Mouse (Mus musculus) layer of hippocampus, adult 18-20 months (tissue): ENCODE data around the gene Phf21a. TPM values are rescaled to one million over a fixed set of nuclear protein-coding genes. Genes with fewer than 3 reads are reported as not detected.
"Not testable (repeated sequence)": the region's sequence is repeated elsewhere in the genome, so short reads cannot be mapped to it uniquely, and the experiment has no call there.

ENCODE experiments used
- DNase-seq, 2 experiments: peaks; one replicate each; pipeline ENCODE4 v3.0.0; 2022; ENCODE audit warnings: low spot score in 2 of 2
- microRNA-seq, 2 experiments: library from miRNA; unstranded; fragments of <30 nt; microRNA quantifications; one replicate each; pipeline ENCODE4 v1.2.0; 2021
- total RNA-seq, 2 experiments: library from RNA; stranded (reverse); gene quantifications; 2 replicates each; pipeline ENCODE4 v1.2.3; 2021

Phf21a gene
- total RNA-seq, 2 experiments from 2014 or later, result 145 to 150 TPM

DNA sequence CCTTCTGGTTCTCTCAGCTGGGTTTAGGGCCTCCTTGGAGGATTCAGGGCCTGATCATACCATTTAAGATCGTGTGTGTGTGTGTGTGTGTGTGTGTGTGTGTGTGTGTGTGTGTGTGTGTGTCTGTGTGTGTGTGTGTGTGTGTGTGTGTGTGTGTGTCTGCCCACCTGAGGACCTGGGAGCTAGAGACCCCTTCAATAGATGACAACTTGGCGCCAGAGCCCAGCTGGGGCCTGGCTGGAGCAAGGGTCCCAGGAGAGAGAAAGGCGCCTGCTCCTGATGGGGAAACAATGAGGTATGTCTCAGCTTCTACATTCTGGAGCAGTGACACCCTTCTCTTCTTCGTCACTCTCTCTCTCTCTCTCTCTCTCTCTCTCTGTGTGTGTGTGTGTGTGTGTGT, 307.0 kb downstream of the Phf21a start:
- DNase-seq, result not testable (repeated sequence)

- no peak for DNase-seq
These were observed 307.8 kb downstream of the Phf21a start for GRCm38 (mm10) chr2:92400682-92401081.

DNA sequence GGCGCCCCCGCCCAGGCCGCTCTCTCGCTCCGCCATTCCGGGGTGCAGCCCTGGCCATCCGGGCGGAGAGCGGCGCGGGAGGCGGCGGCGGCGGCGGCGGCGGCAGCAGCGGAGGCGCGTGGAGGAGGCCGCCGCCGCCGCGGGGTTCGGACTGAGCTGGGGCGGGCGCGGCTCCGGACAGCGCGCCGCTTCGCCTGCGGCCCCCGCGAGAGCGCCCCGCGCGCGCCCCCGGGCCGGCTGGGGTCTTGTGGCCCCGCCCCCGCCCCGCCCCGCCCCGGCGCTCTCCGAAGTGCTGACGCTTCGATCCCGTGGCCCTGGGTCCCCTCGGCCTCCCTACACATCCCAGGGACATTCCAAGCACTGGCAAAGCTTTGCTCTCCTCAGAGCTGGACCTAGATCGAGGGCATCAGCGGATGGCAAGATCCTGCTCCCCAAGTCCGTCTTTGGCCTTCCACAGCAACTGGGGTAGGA, 308.2 kb downstream of the Phf21a start, which contains the start of gene Mapk8ip1:
Gene Mapk8ip1 (minus strand): TSS at position 173 of the 471 bp plus-strand sequence.
- DNase-seq, result no peak

DNA sequence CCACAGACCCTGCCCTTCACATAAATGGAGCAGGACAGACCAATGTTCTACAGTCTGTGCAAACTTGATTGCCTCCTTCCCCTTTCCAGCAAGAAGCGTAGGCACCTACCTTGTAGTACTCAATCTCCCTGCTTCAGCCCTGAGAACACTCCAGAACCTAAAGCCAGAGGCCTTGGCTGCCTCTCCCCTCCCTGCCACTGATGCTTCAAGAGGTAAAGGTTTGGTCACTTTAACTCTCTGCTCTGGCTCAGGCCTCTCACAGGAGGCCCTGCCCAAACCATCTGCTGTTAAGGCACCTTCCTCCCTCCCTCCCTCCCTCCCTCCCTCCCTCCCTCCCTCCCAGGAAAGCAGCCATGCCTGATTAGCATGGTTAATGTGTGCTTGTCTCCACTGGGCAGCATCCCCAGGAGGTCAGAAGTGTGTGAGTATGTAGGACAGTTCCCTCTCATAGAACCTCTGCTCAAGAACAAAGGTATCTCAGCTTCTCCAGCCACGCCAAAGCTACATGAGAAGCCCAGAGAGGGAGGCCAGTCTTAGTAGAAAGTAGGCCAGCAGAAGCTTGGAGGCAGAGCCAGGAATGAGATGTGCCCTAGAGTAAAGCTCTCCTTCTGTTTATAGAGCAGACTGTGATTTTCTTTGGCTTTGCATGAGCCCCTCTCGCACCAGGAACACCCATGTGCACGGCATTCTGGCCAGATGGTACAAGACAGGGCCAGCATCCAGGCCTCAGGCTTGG, 309.8 kb downstream of the Phf21a start:
- DNase-seq, result no peak

- DNase-seq, result no peak
These were observed 310.9 kb downstream of the Phf21a start for GRCm38 (mm10) chr2:92403776-92404319.

- DNase-seq, result no peak
These were observed 311.8 kb downstream of the Phf21a start for GRCm38 (mm10) chr2:92404737-92405136.

DNA sequence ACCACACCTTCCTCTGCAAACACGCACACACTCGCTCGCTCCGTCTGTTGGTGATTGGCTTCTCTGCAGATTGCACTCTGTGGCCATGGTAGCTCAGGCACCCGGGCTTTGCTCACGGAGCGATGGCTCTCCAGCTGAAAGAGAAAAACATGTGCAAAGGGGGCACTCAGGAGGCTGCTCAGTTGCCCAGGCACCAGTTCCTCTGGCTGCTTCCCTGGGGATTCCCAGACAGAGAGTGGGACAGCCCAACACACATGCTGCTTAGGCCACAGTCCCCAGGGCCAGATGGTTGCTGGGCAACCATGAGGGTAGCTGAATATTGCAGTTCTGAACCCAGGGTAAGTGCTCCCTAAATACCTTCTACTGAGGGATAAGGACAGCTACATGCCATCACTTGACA, 312.8 kb downstream of the Phf21a start:
- no peak for DNase-seq

DNA sequence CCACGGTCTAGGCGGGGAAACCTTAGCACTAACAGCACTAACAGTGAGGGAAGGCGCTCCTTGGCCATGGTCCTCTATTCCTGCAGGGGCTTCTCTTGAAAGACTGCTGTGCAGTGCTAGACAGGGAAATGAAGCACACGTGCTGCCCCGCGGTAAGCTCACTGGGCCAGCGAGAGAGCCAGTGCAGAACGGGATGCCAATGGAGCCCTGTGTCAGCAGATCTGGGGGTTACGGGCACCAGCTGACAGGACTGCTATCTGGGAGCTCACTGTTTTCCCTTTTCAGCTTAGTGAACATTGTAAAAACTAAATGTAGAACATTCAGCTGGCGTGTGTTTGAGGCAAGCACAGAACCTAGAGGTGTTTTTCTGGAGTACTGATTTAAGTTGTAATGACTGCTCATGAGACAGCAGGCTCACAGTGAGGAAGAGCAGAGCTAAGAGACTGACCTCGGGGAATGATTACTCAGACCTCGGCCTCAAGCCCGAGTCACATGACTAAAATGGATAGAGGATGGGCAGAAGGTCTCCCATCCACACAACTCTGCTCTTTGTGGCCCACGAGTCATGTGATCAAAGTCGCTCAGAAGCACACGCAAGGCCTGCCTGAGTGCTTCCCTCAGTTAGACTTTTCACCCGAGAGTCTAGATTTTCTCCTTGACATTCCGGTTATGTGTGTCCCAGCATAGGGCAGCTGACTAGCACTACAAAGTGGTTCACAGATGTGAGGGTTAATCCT, 315.6 kb downstream of the Phf21a start:
- no peak for DNase-seq

DNA sequence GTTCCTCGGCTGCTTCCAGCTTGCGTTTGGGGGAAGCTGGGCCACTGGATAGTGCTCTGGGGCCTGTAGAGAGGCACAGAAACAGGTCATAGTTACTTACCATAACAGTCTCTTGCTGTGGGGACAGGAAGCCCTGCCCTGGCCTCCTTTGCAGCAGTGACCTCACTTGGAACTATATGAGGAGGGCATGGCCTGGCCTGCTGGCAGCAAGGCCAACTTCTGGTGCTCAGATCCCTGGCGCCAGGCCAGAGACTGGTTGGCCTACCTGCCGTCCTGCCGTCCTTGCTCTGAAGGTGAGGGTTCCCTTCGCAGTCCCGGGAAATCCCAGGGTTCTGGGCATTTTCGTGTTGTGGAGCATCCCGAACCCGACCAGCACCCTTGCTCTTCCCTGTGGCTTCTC, 318.8 kb downstream of the Phf21a start:
- DNase-seq, result no peak

Small RNAs within 50 kb of the gene (microRNA-seq; reads per million reads assigned to microRNA genes)
- 2.2 to 10.5 reads per million in 2 experiments for gene Mir1955
- 3.5 to 5.3 reads per million in 2 experiments for gene Mir7000

Other genes starting within 250 kb of the Phf21a start
- gene Chrm4, start 165.9 kb upstream of the Phf21a start, total RNA-seq, result 10 to 100 TPM; 32.0 to 32.6 TPM
- 10 to 100 TPM; 23.9 to 25.5 TPM for gene Mdk, start 160.8 kb upstream of the Phf21a start, total RNA-seq
- not detected for gene Gm9821, start 147.4 kb upstream of the Phf21a start, total RNA-seq
- 100 to 1,000 TPM; 499 to 596 TPM for gene Dgkz, start 117.3 kb upstream of the Phf21a start, total RNA-seq
- gene Creb3l1, start 68.6 kb upstream of the Phf21a start, total RNA-seq, result 1 to 10 TPM; 2.5 to 3.7 TPM